Mouse (Mus musculus): ENCODE measurements around the gene Polq.
"Not testable (repeated sequence)": the region's sequence is repeated elsewhere in the genome, so short reads cannot be mapped to it uniquely, and the experiment has no call there.

The Polq gene

DNA sequence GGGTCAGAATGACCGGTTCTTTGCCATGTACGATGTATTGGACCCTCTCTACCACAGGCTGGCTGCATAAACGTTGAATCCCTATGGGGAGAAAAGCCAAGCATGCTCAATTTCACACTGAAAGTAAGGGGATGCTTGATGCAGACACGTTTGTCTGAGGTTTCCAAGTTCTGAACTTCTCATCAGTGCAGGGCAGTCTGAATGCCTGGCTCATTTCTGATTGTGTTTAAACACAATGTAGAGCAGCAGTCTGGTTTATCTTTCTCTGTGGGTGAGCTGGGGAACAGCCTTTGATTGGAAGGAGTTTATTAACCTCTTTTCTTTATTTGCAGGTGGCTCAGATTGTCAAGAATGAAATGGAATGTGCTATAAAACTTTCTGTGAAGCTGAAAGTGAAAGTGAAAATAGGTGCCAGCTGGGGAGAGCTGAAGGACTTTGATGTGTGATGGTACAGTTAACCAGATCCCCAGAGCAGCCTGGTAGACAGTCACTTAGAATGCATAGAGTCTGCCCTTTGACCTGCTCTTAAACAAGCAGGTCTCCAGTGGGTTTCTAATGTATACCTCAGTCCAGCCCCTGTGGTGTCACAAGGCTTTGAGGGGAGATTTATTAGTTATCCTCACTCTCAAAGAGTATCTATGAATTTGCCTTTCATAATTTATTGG, 82.7 kb downstream of the Polq start:
- no peak for DNase-seq (ENCODE audit: low read depth, low spot score)

DNA sequence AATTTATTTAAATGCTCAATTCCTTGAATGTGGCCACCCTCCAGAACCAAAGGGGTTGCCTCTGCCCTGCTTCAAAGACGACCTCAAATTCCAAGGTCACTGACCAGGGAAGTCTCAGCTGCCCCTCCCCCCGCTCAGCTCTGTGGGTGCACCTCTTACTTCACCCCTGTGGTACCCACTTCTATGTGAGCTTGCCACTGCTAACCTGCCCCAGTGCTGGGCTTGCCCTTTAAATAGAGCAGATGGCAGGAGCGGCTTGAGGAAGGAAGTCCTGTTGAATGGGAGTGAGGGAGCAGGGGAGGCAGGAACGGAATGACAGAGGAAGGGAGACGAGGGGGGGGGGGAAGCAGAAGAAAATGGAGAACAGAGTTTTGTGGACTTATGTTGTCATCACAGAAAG, 97.2 kb downstream of the Polq start:
- no peak for DNase-seq (ENCODE audit: low read depth, low spot score)

DNA sequence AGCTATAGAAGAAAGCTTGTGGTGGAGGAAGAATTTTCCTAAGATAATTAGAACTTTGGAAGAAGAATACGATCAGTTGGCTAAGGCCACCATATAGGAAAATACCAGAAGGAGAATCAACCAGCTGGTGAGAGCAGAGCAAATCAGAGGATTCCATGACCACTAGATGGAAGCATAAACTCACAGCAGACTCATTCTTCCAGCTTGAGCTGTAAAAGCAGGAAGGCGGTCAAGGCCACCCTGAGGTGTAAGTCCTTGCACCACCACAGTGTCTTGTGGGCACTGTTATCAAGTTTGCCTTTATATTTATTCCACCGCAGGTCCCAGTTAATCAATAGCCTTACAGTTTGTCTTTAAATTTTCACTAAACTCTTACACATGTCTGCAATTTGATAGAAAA, 97.7 kb downstream of the Polq start:
- peak; percentile 48 for DNase-seq (ENCODE audit: low read depth, low spot score)

DNA sequence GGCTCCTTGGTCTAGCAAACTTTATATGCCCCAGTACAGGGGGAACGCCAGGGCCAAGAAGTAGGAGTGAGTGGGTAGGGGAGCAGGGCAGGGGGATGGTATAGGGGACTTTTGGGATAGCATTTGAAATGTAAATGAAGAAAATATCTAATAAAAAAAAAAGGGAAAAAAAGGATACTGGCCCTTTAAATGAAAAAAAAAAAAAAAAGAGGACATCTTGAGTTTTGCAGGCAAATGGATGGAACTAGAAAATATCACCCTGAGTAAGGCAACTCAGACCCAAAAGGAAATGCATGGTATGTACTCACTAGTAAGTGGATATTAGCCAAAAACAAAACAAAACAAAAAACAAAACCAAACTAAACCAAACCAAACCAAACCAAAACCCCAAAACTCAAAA, 113.6 kb downstream of the Polq start:
- DNase-seq (ENCODE audit: low read depth, low spot score): not testable (repeated sequence)
